Mouse (Mus musculus): ENCODE measurements around the gene Tmem161b. TPM values are rescaled to one million over a fixed set of nuclear protein-coding genes. Genes with fewer than 3 reads are reported as not detected.
"Not testable (repeated sequence)": the region's sequence is repeated elsewhere in the genome, so short reads cannot be mapped to it uniquely, and the experiment has no call there.

Tmem161b gene
- total RNA-seq (2014; fragmentation: Nextera tagmentation) (15.3 and 30.4 TPM in 2 replicates), total RNA-seq (2017) (11.9 and 22.6 TPM in 2 replicates)

DNA sequence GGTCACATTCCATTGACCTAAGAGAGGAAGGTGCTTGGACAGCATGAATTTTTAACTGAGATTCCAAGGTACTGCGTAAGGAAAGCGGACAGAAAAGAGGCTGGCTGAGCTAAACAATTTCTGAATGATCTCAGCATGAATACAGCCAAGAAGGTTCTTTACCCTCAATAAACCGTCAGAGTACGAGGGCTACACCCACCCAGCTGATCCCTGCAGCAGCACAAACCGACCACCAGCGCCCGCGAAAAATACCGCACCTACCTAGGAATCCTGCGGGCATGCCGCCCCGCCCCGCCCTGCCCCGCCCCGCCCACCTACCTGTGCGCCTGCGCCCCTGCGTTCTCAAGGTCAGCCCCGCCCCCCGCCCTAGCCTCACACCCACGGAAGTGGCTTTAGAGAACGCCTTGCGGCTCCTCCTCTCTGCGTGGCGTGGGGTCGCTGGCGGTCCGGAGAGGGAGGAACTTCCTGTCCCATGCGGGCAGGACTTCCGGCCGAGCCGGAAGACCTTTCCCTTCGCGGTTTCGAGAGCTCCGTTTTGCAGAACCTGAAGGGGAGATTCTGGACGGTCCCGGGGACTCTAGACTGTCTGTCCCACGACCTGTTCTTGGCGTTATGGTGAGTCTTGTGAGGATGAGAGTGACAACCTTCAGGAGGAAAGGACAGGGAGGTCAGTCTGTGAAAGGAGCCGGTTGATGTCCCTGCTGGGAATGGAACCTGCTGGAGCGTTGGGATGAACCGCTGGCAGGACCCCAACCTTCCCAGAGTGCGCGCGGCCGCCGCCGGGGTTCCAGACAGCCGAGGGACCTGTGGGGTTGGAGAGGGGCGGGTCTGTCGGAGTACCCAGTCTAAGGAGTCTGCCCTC is at the start of gene Tmem161b:
Tmem161b (plus strand) TSS at position 477 of the 862 bp plus-strand sequence.
- ATAC-seq (replicated peaks; ENCODE audit: poor library complexity, severe bottlenecking): peak; percentile 98

DNA sequence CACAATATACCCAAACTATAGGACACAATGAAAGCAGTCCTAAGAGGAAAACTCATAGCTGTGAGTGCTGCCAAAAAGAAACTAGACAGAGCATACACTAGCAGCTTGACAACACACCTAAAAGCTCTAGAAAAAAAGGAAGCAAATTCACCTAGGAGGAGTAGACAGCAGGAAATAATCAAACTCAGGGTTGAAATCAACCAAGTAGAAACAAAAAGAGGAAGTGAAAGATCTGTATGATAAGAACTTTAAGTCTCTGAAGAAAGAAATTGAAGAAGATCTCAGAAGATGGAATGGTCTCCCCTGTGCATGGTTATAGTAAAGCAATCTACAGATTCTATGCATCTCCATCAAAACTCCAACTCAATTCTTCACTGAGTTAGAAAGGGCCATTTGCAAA is 36.3 kb upstream of the Tmem161b start:
- not testable (repeated sequence) for ATAC-seq (replicated peaks; ENCODE audit: poor library complexity, severe bottlenecking)

DNA sequence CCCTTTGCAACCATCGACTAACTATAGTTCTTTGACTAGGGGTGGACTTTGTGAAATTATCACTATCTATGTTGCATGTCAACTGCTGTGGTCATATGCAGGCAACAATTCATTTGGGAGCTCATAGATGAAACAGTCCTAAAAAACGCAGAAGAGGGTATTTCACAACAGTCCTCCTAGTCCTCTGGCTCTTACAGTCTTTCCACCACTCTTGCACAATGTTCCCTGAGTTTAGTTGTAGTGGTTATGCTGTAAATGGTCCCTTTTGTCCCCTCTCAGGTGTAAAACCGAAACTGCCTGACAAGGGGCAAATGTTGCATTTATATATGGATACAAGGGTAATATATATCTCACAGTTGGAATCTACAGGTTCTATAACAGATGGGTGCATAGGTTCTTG is 29.4 kb upstream of the Tmem161b start:
- peak; percentile 88 for ATAC-seq (replicated peaks; ENCODE audit: poor library complexity, severe bottlenecking)

DNA sequence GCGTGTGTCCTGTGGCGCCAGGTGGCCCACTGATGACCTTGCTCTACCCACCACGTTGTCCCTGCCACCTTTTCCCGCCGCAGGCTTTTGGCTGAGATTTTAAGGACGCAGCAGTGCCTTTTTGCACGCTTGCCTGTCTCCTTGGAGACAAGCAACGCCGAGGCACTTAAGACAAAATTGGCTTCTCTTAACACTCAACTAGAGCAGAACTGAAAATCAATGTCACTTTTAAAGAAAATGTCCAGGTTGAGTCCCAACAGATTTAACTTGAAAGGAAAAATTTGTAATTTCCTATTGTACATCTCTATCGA is 541 bp downstream of the Tmem161b start:
- ATAC-seq (replicated peaks; ENCODE audit: poor library complexity, severe bottlenecking): no peak

GRCm38 (mm10) chr13:84223018-84223417 is 922 bp downstream of the Tmem161b start:
- ATAC-seq (replicated peaks; ENCODE audit: poor library complexity, severe bottlenecking): no peak

DNA sequence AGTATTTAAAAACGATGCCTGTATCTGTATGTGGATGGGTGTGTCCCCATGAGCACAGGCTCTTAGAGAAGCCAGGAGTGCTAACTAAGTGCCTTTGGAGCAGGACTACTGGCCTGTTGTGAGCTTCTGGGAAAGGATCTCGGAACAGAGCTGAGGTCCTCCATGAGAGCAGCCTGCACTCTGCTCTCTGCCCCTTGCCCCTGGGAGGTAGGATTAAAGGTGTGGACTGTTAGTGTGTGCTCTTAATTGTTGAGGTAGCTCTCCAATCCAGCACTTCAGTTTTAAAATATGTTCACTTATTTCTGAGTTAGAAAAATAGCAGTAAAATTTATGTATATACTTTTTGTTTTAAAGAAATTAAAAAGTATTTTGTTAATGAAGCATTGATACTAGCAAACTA is 11.9 kb downstream of the Tmem161b start:
- ATAC-seq (replicated peaks; ENCODE audit: poor library complexity, severe bottlenecking): no peak

DNA sequence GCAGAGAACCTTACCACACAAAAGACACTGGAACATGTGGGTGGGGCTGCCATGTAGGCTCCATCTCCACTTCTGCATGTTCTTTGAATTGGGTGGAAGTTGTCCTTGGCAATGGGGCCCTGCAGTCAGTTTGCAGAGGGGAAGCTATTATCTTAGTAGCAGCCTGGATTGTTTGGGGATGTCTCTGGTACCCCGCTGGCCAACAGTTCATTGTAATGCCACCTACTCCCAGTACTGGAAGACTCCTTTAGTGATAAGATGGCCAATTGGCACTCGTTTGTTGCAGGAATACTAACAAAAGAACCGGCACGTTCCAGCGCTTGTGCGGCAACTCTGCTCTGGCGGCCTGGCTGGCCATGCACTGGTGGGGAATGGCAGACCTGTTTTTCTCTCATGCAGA is 14.7 kb downstream of the Tmem161b start:
- no peak for ATAC-seq (replicated peaks; ENCODE audit: poor library complexity, severe bottlenecking)

- ATAC-seq (replicated peaks; ENCODE audit: poor library complexity, severe bottlenecking): no peak
Observed at GRCm38 (mm10) chr13:84238184-84238583, 16.1 kb downstream of the Tmem161b start.

GRCm38 (mm10) chr13:84248065-84248464 is 26.0 kb downstream of the Tmem161b start:
- ATAC-seq (replicated peaks; ENCODE audit: poor library complexity, severe bottlenecking): no peak

DNA sequence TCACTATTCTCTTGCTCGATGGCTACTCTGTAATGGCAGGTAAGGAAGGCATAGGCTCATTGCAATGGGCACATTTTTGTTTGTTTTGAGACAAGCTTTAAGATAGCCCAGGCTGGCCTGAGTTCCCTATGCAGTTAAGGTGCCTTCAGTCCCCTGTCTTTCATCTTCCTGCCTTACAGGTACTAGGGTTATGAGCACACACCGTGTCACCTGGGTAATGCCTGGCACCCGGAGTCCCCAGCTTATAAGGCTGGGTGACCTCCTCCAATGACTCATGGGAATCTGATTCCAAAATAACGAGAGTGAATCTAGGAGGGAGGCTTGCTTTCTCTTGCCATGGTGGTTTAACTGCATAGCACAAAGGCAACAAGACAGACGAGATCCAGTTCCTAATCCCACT is 29.2 kb downstream of the Tmem161b start:
- ATAC-seq (replicated peaks; ENCODE audit: poor library complexity, severe bottlenecking): no peak

DNA sequence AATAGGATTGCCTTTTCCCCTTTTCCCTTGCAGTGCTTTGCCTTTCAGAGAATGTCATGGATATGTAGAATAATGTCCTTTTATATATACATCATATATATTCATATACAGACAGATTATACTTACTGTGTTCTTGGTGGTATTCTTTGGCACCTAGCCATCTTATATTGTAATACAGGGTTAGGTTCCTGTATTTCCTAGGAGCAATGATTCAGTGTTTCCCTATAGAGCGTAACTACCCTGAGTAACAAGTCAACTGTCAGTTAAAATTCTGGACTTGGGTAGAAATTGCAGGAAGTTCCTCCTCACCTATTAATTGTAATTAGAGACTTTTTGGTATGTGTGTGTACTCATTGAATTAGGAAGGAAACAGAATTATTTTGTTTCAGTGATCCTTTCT is 33.0 kb downstream of the Tmem161b start:
- ATAC-seq (replicated peaks; ENCODE audit: poor library complexity, severe bottlenecking): peak; percentile 70

- ATAC-seq (replicated peaks; ENCODE audit: poor library complexity, severe bottlenecking): not testable (repeated sequence)
Observed at GRCm38 (mm10) chr13:84264418-84264817, 42.3 kb downstream of the Tmem161b start.

GRCm38 (mm10) chr13:84276246-84276645 is 54.1 kb downstream of the Tmem161b start:
- no peak for ATAC-seq (replicated peaks; ENCODE audit: poor library complexity, severe bottlenecking)

DNA sequence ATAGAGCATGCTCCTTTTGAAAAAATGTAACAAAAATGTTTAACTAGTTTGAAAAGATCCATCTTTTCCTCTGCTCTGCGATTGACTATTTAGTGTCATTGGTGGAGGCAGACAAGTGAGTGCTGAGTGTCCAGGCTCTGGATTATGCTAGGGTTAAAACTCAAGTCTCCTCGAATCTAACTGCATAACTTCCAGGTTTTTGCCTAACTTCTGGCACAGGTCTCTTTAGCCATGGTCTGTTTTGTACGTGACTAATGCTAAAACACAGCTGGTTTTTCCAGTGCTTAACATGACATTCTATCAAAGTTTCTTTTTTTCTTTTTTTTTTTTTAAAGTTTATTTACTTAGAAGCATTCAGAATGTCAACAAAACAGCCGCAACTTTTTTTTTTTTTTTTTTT is 58.3 kb downstream of the Tmem161b start:
- no peak for ATAC-seq (replicated peaks; ENCODE audit: poor library complexity, severe bottlenecking)

- ATAC-seq (replicated peaks; ENCODE audit: poor library complexity, severe bottlenecking): no peak
Observed at GRCm38 (mm10) chr13:84282966-84283365, 60.9 kb downstream of the Tmem161b start.

GRCm38 (mm10) chr13:84284764-84285558 is 62.9 kb downstream of the Tmem161b start:
- ATAC-seq (replicated peaks; ENCODE audit: poor library complexity, severe bottlenecking): no peak

DNA sequence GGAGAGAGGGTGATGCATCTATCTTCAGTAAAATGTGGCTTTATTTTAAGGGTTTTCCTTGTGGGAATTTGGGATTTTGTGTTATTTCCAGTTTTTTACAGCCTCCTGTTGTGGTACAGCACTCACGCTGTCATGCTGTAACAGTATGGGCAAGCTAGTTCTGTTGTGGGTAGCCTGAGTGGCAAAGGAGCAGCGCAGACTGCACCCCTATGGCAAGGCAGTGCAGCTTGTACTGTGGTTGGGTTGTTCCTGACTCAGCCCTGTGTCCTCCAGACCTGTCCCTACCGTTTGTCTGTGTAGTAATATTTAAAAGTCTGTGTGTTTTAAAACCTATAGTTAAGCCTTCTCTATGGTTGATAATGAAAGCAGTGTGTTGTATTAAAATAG is 63.5 kb downstream of the Tmem161b start:
- ATAC-seq (replicated peaks; ENCODE audit: poor library complexity, severe bottlenecking): no peak

DNA sequence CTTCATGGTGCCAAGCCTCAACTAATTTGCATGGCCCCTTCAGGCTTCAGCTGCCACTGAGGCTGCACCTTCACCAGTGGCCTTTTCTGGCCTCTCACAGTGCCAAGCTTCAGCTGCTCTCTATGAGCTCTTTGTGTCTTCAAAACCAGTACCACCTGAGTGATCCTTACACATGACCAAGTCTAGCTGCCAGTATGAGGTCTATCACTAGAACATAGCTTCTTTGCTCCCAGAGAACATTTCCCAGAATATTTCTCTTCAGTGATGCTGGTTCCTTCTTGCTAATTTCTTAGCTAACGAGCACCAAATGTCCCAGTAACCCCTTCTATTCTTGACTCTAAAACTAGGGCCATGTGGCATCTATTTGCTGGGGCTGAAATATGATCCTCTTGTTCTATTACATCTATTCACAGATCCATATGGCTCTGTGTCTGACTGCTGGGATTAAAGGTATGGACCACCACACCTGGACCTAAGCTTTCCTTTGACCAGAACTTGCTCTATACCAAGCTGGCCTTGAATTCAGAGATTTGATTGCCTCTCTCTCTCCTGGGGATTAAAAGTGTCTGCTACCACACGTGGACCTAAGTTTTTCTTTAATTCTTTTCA is 77.5 kb downstream of the Tmem161b start:
- ATAC-seq (replicated peaks; ENCODE audit: poor library complexity, severe bottlenecking): no peak

GRCm38 (mm10) chr13:84343272-84343671 is 121.2 kb downstream of the Tmem161b start:
- ATAC-seq (replicated peaks; ENCODE audit: poor library complexity, severe bottlenecking): no peak

DNA sequence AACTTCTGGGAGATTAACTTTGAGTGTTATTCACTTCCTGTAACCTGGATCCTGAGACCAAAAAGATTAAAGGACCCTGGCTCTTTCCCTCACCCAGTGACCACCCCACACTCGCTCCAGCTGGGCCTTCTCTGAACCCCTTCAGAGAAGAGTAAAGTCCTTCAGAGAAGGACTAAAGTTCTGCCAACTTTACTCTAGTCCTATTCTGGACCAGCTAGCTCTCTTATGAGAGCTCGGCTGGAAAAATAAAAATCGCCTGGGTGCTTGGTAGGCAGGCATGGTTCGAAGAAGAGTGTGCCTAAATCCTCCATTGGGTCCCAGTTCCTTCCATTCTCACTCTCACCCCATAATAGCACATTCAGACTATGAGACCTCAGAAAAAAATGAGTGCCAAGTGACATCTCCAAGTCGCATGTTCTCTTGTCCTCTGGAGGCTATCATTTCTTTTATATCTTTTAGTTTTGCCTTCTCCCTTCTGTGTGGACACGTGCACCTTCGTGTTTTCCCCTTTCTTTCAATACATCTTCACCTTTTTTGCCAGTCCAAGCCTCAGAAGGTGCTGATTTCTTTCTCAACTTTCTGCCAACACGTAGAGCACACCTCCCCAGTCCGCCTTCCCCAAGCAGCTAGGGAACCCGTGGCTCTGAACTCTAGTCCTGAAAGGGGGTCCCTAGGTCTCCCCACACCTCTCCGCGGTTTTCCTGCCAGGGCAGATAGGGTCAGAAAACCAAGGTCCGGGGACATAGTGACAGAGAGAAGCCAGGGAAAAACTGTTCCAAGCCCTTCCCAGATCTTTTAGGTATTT is 121.8 kb downstream of the Tmem161b start:
- no peak for ATAC-seq (replicated peaks; ENCODE audit: poor library complexity, severe bottlenecking)

Data from granulocyte monocyte progenitor cell, adult 5-6 weeks (primary cell).